Mouse (Mus musculus): ENCODE measurements around the gene Adam22. TPM values are rescaled to one million over a fixed set of nuclear protein-coding genes. Genes with fewer than 3 reads are reported as not detected.

Gene Adam22
- polyA plus RNA-seq (2012; rRNA removed) = 98.1 and 105 TPM in 2 replicates

GRCm38 (mm10) chr5:8367614-8368327 is at the start of gene Adam22:
Gene Adam22, minus strand, starts transcription at chr5:8368160.
- Histone ChIP-seq H3K4me3 (replicated peaks; ENCODE audit: insufficient read depth, low read depth, low read length) (peak within 1 kb of the TSS; percentile 97), H3K4me1 (ENCODE audit: control insufficient read depth, insufficient read depth, low read length) (peaks cover 12% of the 10 kb centered on the region; the same call in 1 of the 2 replicates), H3K27ac (ENCODE audit: insufficient read depth, low read length) (peak within 1 kb of the TSS; percentile 85), H3K27me3 (ENCODE audit: control insufficient read depth, insufficient read depth, low read length) (no peaks in the 10 kb centered on the region)
- WGBS = under 1% methylated on average over 55 of the region's 55 CpGs
- TF ChIP-seq POLR2A (IDR thresholded peaks at IDR 0.05; ENCODE audit: borderline replicate concordance, insufficient read depth, low read length) (peak; percentile 74), CTCF (IDR thresholded peaks at IDR 0.05; ENCODE audit: borderline replicate concordance, insufficient read depth, low read depth, low read length) (no peak)
- peak; percentile 97 for DNase-seq

GRCm38 (mm10) chr5:8417443-8417842 is 49.5 kb upstream of the Adam22 start:
- DNase-seq = no peak
- no peaks in the 10 kb centered on the region for H3K27me3 ChIP-seq (ENCODE audit: control insufficient read depth, insufficient read depth, low read length)
- no peak overlapping the region for H3K4me3 ChIP-seq (replicated peaks; ENCODE audit: insufficient read depth, low read depth, low read length)
- H3K27ac ChIP-seq (ENCODE audit: insufficient read depth, low read length) = no peak overlapping the region
- TF ChIP-seq CTCF (IDR thresholded peaks at IDR 0.05; ENCODE audit: borderline replicate concordance, insufficient read depth, low read depth, low read length) (no peak), POLR2A (IDR thresholded peaks at IDR 0.05; ENCODE audit: borderline replicate concordance, insufficient read depth, low read length) (no peak)
- whole genome bisulfite sequencing = 23% methylated on average over 1 of the region's 1 CpGs
- no peaks in the 10 kb centered on the region for H3K4me1 ChIP-seq (ENCODE audit: control insufficient read depth, insufficient read depth, low read length)

- TF ChIP-seq POLR2A (IDR thresholded peaks at IDR 0.05; ENCODE audit: borderline replicate concordance, insufficient read depth, low read length) = no peak
- TF ChIP-seq CTCF (IDR thresholded peaks at IDR 0.05; ENCODE audit: borderline replicate concordance, insufficient read depth, low read depth, low read length) = no peak
- Histone ChIP-seq H3K27ac (ENCODE audit: insufficient read depth, low read length) (no peak overlapping the region), H3K4me3 (replicated peaks; ENCODE audit: insufficient read depth, low read depth, low read length) (no peak overlapping the region), H3K27me3 (ENCODE audit: control insufficient read depth, insufficient read depth, low read length) (no peaks in the 10 kb centered on the region), H3K4me1 (ENCODE audit: control insufficient read depth, insufficient read depth, low read length) (no peaks in the 10 kb centered on the region)
- 89% methylated on average over 3 of the region's 3 CpGs for WGBS
- no peak for DNase-seq
These were observed 48.9 kb upstream of the Adam22 start for GRCm38 (mm10) chr5:8416683-8417413.

GRCm38 (mm10) chr5:8408746-8409145 is 40.8 kb upstream of the Adam22 start:
- 93% methylated on average over 4 of the region's 4 CpGs for WGBS
- no peak for DNase-seq
- no peak for TF ChIP-seq CTCF (IDR thresholded peaks at IDR 0.05; ENCODE audit: borderline replicate concordance, insufficient read depth, low read depth, low read length)
- no peak for TF ChIP-seq POLR2A (IDR thresholded peaks at IDR 0.05; ENCODE audit: borderline replicate concordance, insufficient read depth, low read length)
- no peaks in the 10 kb centered on the region for H3K27me3 ChIP-seq (ENCODE audit: control insufficient read depth, insufficient read depth, low read length)
- no peak overlapping the region for H3K27ac ChIP-seq (ENCODE audit: insufficient read depth, low read length)
- H3K4me1 ChIP-seq (ENCODE audit: control insufficient read depth, insufficient read depth, low read length) = no peaks in the 10 kb centered on the region
- no peak overlapping the region for H3K4me3 ChIP-seq (replicated peaks; ENCODE audit: insufficient read depth, low read depth, low read length)

- no peak overlapping the region for H3K4me3 ChIP-seq (replicated peaks; ENCODE audit: insufficient read depth, low read depth, low read length)
- no peaks in the 10 kb centered on the region for H3K4me1 ChIP-seq (ENCODE audit: control insufficient read depth, insufficient read depth, low read length)
- TF ChIP-seq CTCF (IDR thresholded peaks at IDR 0.05; ENCODE audit: borderline replicate concordance, insufficient read depth, low read depth, low read length) (no peak), POLR2A (IDR thresholded peaks at IDR 0.05; ENCODE audit: borderline replicate concordance, insufficient read depth, low read length) (no peak)
- DNase-seq = no peak
- no peak overlapping the region for H3K27ac ChIP-seq (ENCODE audit: insufficient read depth, low read length)
- 93% methylated on average over 13 of the region's 13 CpGs for WGBS
- H3K27me3 ChIP-seq (ENCODE audit: control insufficient read depth, insufficient read depth, low read length) = no peaks in the 10 kb centered on the region
These were observed 29.8 kb upstream of the Adam22 start for GRCm38 (mm10) chr5:8397587-8398249.

- DNase-seq = no peak
- Histone ChIP-seq H3K27ac (ENCODE audit: insufficient read depth, low read length) (no peak overlapping the region), H3K27me3 (ENCODE audit: control insufficient read depth, insufficient read depth, low read length) (no peaks in the 10 kb centered on the region), H3K4me1 (ENCODE audit: control insufficient read depth, insufficient read depth, low read length) (no peaks in the 10 kb centered on the region), H3K4me3 (replicated peaks; ENCODE audit: insufficient read depth, low read depth, low read length) (no peak overlapping the region)
- 84% methylated on average over 1 of the region's 1 CpGs for WGBS
- TF ChIP-seq CTCF (IDR thresholded peaks at IDR 0.05; ENCODE audit: borderline replicate concordance, insufficient read depth, low read depth, low read length) (no peak), POLR2A (IDR thresholded peaks at IDR 0.05; ENCODE audit: borderline replicate concordance, insufficient read depth, low read length) (no peak)
These were observed 26.1 kb upstream of the Adam22 start for GRCm38 (mm10) chr5:8393891-8394583.

GRCm38 (mm10) chr5:8374297-8374906 is 6.4 kb upstream of the Adam22 start:
- WGBS = 84% methylated on average over 5 of the region's 5 CpGs
- no peak overlapping the region for H3K27ac ChIP-seq (ENCODE audit: insufficient read depth, low read length)

More at GRCm38 (mm10) chr5:8374297-8374906, 6.4 kb upstream of the Adam22 start:
- Histone ChIP-seq H3K4me1 (ENCODE audit: control insufficient read depth, insufficient read depth, low read length) (no peaks in the 10 kb centered on the region), H3K4me3 (replicated peaks; ENCODE audit: insufficient read depth, low read depth, low read length) (no peak overlapping the region), H3K27me3 (ENCODE audit: control insufficient read depth, insufficient read depth, low read length) (no peaks in the 10 kb centered on the region)
- no peak for DNase-seq
- TF ChIP-seq POLR2A (IDR thresholded peaks at IDR 0.05; ENCODE audit: borderline replicate concordance, insufficient read depth, low read length) = no peak
- TF ChIP-seq CTCF (IDR thresholded peaks at IDR 0.05; ENCODE audit: borderline replicate concordance, insufficient read depth, low read depth, low read length) = no peak

Measured in cerebellum, adult 2 months (tissue).